Mouse (Mus musculus): ENCODE results near the gene Cltrn.

The Cltrn gene

GRCm38 (mm10) chrX:164139032-164139431, 50.4 kb downstream of the Cltrn start, which contains the start of gene Ace2:
Gene Ace2, plus strand, starts transcription at chrX:164139332.
- DNase-seq (ENCODE audit: low read depth, low spot score), result no peak

- DNase-seq (ENCODE audit: low read depth, low spot score), result no peak
Observed at GRCm38 (mm10) chrX:164145463-164146250, 57.0 kb downstream of the Cltrn start.

GRCm38 (mm10) chrX:164152703-164153102, 64.1 kb downstream of the Cltrn start:
- DNase-seq (ENCODE audit: low read depth, low spot score), result no peak

- DNase-seq (ENCODE audit: low read depth, low spot score), result no peak
Observed at GRCm38 (mm10) chrX:164153606-164154005, 65.0 kb downstream of the Cltrn start.

- DNase-seq (ENCODE audit: low read depth, low spot score), result no peak
Observed at GRCm38 (mm10) chrX:164154594-164154993, 66.0 kb downstream of the Cltrn start.

GRCm38 (mm10) chrX:164164681-164165080, 76.1 kb downstream of the Cltrn start:
- no peak for DNase-seq (ENCODE audit: low read depth, low spot score)

All from CD4-positive, CD25-positive, alpha-beta regulatory T cell, adult 2 months (primary cell).